ENCODE assay signal across 12 mouse cellular contexts in the genomic region with DNA sequence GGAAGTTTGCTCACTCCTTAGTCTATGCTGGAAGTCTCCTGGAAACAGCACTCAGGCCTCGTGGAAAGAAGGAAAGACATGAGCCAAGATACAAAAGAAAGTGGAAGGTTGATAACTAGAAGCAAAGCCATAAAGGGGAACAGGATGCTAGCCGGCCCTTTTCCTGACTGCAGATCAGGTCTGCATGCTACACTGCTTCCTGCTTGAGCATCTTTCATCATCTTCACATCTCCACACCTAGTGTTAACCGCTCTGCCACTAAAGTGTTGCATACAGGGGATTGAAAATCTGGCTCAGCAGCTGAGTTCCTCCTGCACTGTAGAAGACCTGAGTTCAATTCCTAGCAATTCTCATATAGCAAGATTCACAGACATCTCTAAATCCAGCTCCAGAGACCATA.
"Had no signal": no experiment of that assay in that cellular context is flagged by ENCODE, and none has a peak within 500 bp of the region (broad histone marks: within the 10 kb centered on the region; RNA-seq: fewer than 3 reads in every experiment).

No protein-coding gene starts in this region.

- DNase-seq: liver, embryonic 13.5 days; liver, postnatal 0 days; lung, adult 2 months; lung, postnatal 14 days; lung, postnatal 36 days; midbrain, embryonic 14.5 days; retina, postnatal 1 day; right cerebral cortex, postnatal 14 days; thymus, adult 2 months; thymus, postnatal 25 days; thymus, postnatal 4 days had no signal

- ATAC-seq: liver, postnatal 0 days; lung, postnatal 0 days had no signal
